Mouse (Mus musculus): ENCODE results near the gene Sprr2f. TPM values are rescaled to one million over a fixed set of nuclear protein-coding genes. Genes with fewer than 3 reads are reported as not detected.

The Sprr2f gene
- total and polyA plus RNA-seq, 3 experiments, result not detected

GRCm38 (mm10) chr3:92394301-92394700, 29.3 kb downstream of the Sprr2f start:
- in situ Hi-C loops (cut with MboI; ENCODE audit: low pct_ligation_motif_present, low pct_unique_long_range_greater_than_20kb, low sequenced_read_pairs) (no loop called here), dilution Hi-C loops (cut with MboI; ENCODE audit: extremely low pct_ligation_motif_present, extremely low pct_unique_long_range_greater_than_20kb, low sequenced_read_pairs) (no loop called here)
- Histone ChIP-seq H3K27ac (ENCODE audit: insufficient read depth, low read depth) (no peak overlapping the region), H3K4me3 (replicated peaks in 1 of 3; ENCODE audit: low read depth in 2 of 3, low read length in 2 of 3, poor library complexity in 1 of 3) (no peak overlapping the region), H3K9ac (ENCODE audit: insufficient read depth, low read depth) (no peak overlapping the region), H3K36me3 (replicated peaks in 1 of 2; ENCODE audit: control insufficient read depth in 1 of 2, insufficient read depth in 1 of 2, low read length in 1 of 2) (no peaks in the 10 kb centered on the region), H3K9me3 (replicated peaks; ENCODE audit: low read length) (peaks cover 24% of the 10 kb centered on the region), H3K4me2 (ENCODE audit: insufficient read depth, low read depth, poor library complexity, severe bottlenecking) (no peak overlapping the region), H3K27me3 (replicated peaks) (no peaks in the 10 kb centered on the region), H3K79me2 (replicated peaks; ENCODE audit: control insufficient read depth, extremely low read depth, insufficient read depth, poor library complexity, severe bottlenecking) (no peaks in the 10 kb centered on the region), H3K4me1 (ENCODE audit: control insufficient read depth in 1 of 2, insufficient read depth in 2 of 2) (no peaks in the 10 kb centered on the region)
- TF ChIP-seq ZMIZ1 (IDR thresholded peaks at IDR 0.05; ENCODE audit: low read depth, low read length), result no peak
- peak in 1 of 2 experiments; percentile 15; a peak in 1 of 4 replicates for TF ChIP-seq CTCF (conservative IDR thresholded peaks at IDR 0.05 in 1 of 2, IDR thresholded peaks at IDR 0.05 in 1 of 2; ENCODE audit: low read depth in 2 of 2, low read length in 2 of 2)
- TF ChIP-seq RAD21 (IDR thresholded peaks at IDR 0.05; ENCODE audit: low read depth, low read length), result no peak; the same call in none of the 2 replicates
- TF ChIP-seq USF1 (IDR thresholded peaks at IDR 0.05; ENCODE audit: low read depth, low read length), result no peak
- no peak for DNase-seq (ENCODE audit: extremely low read depth)

GRCm38 (mm10) chr3:92407691-92408090, 42.7 kb downstream of the Sprr2f start, which contains the start of gene Sprr2i:
TSS of gene Sprr2i (plus strand) at chr3:92407991.
- H3K9me3 ChIP-seq (replicated peaks; ENCODE audit: low read length), result peaks cover 30% of the 10 kb centered on the region
- no peak within 1 kb of the TSS for H3K27ac ChIP-seq (ENCODE audit: insufficient read depth, low read depth)
- TF ChIP-seq ETS1 (conservative IDR thresholded peaks at IDR 0.05; ENCODE audit: low read depth, low read length) (no peak), SMC3 (IDR thresholded peaks at IDR 0.05; ENCODE audit: low read depth, low read length) (no peak), SIN3A (IDR thresholded peaks at IDR 0.05; ENCODE audit: low read length) (no peak), ELF1 (IDR thresholded peaks at IDR 0.05; ENCODE audit: low read depth, low read length) (no peak), GABPA (IDR thresholded peaks at IDR 0.05; ENCODE audit: insufficient replicate concordance, low read depth, low read length) (no peak), BHLHE40 (IDR thresholded peaks at IDR 0.05; ENCODE audit: low read depth, low read length) (no peak), ZC3H11A (IDR thresholded peaks at IDR 0.05; ENCODE audit: low read depth, low read length) (no peak), MAX (IDR thresholded peaks at IDR 0.05; ENCODE audit: low read length) (no peak), POLR2AphosphoS2 (IDR thresholded peaks at IDR 0.05; ENCODE audit: low read depth, low read length) (no peak), ZNF384 (IDR thresholded peaks at IDR 0.05; ENCODE audit: low read depth, low read length) (no peak), HCFC1 (IDR thresholded peaks at IDR 0.05; ENCODE audit: low read depth, low read length) (no peak), JUN (IDR thresholded peaks at IDR 0.05; ENCODE audit: insufficient read depth, low read depth, low read length) (no peak), CHD1 (IDR thresholded peaks at IDR 0.05; ENCODE audit: low read depth, low read length) (no peak), MAZ (IDR thresholded peaks at IDR 0.05; ENCODE audit: low read depth, low read length) (no peak)
- dilution Hi-C loops (cut with MboI; ENCODE audit: extremely low pct_ligation_motif_present, extremely low pct_unique_long_range_greater_than_20kb, low sequenced_read_pairs) (no loop called here), in situ Hi-C loops (cut with MboI; ENCODE audit: low pct_ligation_motif_present, low pct_unique_long_range_greater_than_20kb, low sequenced_read_pairs) (no loop called here)
- H3K79me2 ChIP-seq (replicated peaks; ENCODE audit: control insufficient read depth, extremely low read depth, insufficient read depth, poor library complexity, severe bottlenecking), result no peaks in the 10 kb centered on the region
- H3K4me3 ChIP-seq (replicated peaks in 1 of 3; ENCODE audit: low read depth in 2 of 3, low read length in 2 of 3, poor library complexity in 1 of 3), result no peak within 1 kb of the TSS
- H3K36me3 ChIP-seq (replicated peaks in 1 of 2; ENCODE audit: control insufficient read depth in 1 of 2, insufficient read depth in 1 of 2, low read length in 1 of 2), result no peaks in the 10 kb centered on the region
- H3K9ac ChIP-seq (ENCODE audit: insufficient read depth, low read depth), result no peak within 1 kb of the TSS
- no peak within 1 kb of the TSS for H3K4me2 ChIP-seq (ENCODE audit: insufficient read depth, low read depth, poor library complexity, severe bottlenecking)
- DNase-seq (ENCODE audit: extremely low read depth), result no peak
- no peaks in the 10 kb centered on the region for H3K4me1 ChIP-seq (ENCODE audit: control insufficient read depth in 1 of 2, insufficient read depth in 2 of 2)
- no peaks in the 10 kb centered on the region for H3K27me3 ChIP-seq (replicated peaks)

Other genes with a start within 250 kb of the Sprr2f start
Only the 20 nearest of the 21 such genes appear.
- not detected in 2 replicates for gene Prr9, start 241.2 kb upstream of the Sprr2f start, total RNA-seq (2012; rRNA removed)
- gene Prr9, start 241.2 kb upstream of the Sprr2f start, total RNA-seq (2014; rRNA removed), result not detected in 2 replicates
- gene Prr9, start 241.2 kb upstream of the Sprr2f start, polyA plus RNA-seq (2012; ENCODE audit: insufficient read length, low read depth), result not detected in 2 replicates
- not detected in 2 replicates for gene Lelp1, start 222.4 kb upstream of the Sprr2f start, total RNA-seq (2012; rRNA removed)
- gene Lelp1, start 222.4 kb upstream of the Sprr2f start, total RNA-seq (2014; rRNA removed), result not detected in 2 replicates
- not detected in 2 replicates for gene Lelp1, start 222.4 kb upstream of the Sprr2f start, polyA plus RNA-seq (2012; ENCODE audit: insufficient read length, low read depth)
- not detected in 2 replicates for gene Sprr2a1, start 149.4 kb upstream of the Sprr2f start, total RNA-seq (2012; rRNA removed)
- not detected in 2 replicates for gene Sprr2a1, start 149.4 kb upstream of the Sprr2f start, total RNA-seq (2014; rRNA removed)
- not detected in 2 replicates for gene Sprr2a1, start 149.4 kb upstream of the Sprr2f start, polyA plus RNA-seq (2012; ENCODE audit: insufficient read length, low read depth)
- gene Sprr2a2, start 149.3 kb upstream of the Sprr2f start, total RNA-seq (2012; rRNA removed), result not detected in 2 replicates
- gene Sprr2a2, start 149.3 kb upstream of the Sprr2f start, total RNA-seq (2014; rRNA removed), result not detected in 2 replicates
- not detected in 2 replicates for gene Sprr2a2, start 149.3 kb upstream of the Sprr2f start, polyA plus RNA-seq (2012; ENCODE audit: insufficient read length, low read depth)
- not detected in 2 replicates for gene Sprr2a3, start 79.8 kb upstream of the Sprr2f start, total RNA-seq (2012; rRNA removed)
- gene Sprr2a3, start 79.8 kb upstream of the Sprr2f start, total RNA-seq (2014; rRNA removed), result not detected in 2 replicates
- gene Sprr2a3, start 79.8 kb upstream of the Sprr2f start, polyA plus RNA-seq (2012; ENCODE audit: insufficient read length, low read depth), result not detected in 2 replicates
- not detected in 2 replicates for gene Sprr2b, start 48.6 kb upstream of the Sprr2f start, total RNA-seq (2012; rRNA removed)
- gene Sprr2b, start 48.6 kb upstream of the Sprr2f start, total RNA-seq (2014; rRNA removed), result not detected in 2 replicates
- gene Sprr2b, start 48.6 kb upstream of the Sprr2f start, polyA plus RNA-seq (2012; ENCODE audit: insufficient read length, low read depth), result not detected in 2 replicates
- not detected in 2 replicates for gene Sprr2d, start 26.0 kb upstream of the Sprr2f start, total RNA-seq (2012; rRNA removed)
- not detected in 2 replicates for gene Sprr2d, start 26.0 kb upstream of the Sprr2f start, total RNA-seq (2014; rRNA removed)
- not detected in 2 replicates for gene Sprr2d, start 26.0 kb upstream of the Sprr2f start, polyA plus RNA-seq (2012; ENCODE audit: insufficient read length, low read depth)
- not detected in 2 replicates for gene Sprr2e, start 13.0 kb upstream of the Sprr2f start, total RNA-seq (2012; rRNA removed)
- gene Sprr2e, start 13.0 kb upstream of the Sprr2f start, total RNA-seq (2014; rRNA removed), result not detected in 2 replicates
- not detected in 2 replicates for gene Sprr2e, start 13.0 kb upstream of the Sprr2f start, polyA plus RNA-seq (2012; ENCODE audit: insufficient read length, low read depth)
- not detected in 2 replicates for gene Sprr2h, start 20.5 kb downstream of the Sprr2f start, total RNA-seq (2012; rRNA removed)
- gene Sprr2h, start 20.5 kb downstream of the Sprr2f start, total RNA-seq (2014; rRNA removed), result not detected in 2 replicates
- not detected in 2 replicates for gene Sprr2h, start 20.5 kb downstream of the Sprr2f start, polyA plus RNA-seq (2012; ENCODE audit: insufficient read length, low read depth)
- not detected in 2 replicates for gene Sprr2i, start 42.8 kb downstream of the Sprr2f start, total RNA-seq (2012; rRNA removed)
- not detected in 2 replicates for gene Sprr2i, start 42.8 kb downstream of the Sprr2f start, total RNA-seq (2014; rRNA removed)
- not detected in 2 replicates for gene Sprr2i, start 42.8 kb downstream of the Sprr2f start, polyA plus RNA-seq (2012; ENCODE audit: insufficient read length, low read depth)
- gene Sprr2j-ps, start 52.9 kb downstream of the Sprr2f start, total RNA-seq (2012; rRNA removed), result not detected in 2 replicates
- gene Sprr2j-ps, start 52.9 kb downstream of the Sprr2f start, total RNA-seq (2014; rRNA removed), result not detected in 2 replicates
- gene Sprr2j-ps, start 52.9 kb downstream of the Sprr2f start, polyA plus RNA-seq (2012; ENCODE audit: insufficient read length, low read depth), result not detected in 2 replicates
- 8.4 and 10.6 TPM in 2 replicates for gene Gm9774, start 64.2 kb downstream of the Sprr2f start, total RNA-seq (2012; rRNA removed)
- gene Gm9774, start 64.2 kb downstream of the Sprr2f start, total RNA-seq (2014; rRNA removed), result 11.9 and 14.0 TPM in 2 replicates
- 87.2 and 105 TPM in 2 replicates for gene Gm9774, start 64.2 kb downstream of the Sprr2f start, polyA plus RNA-seq (2012; ENCODE audit: insufficient read length, low read depth)
- gene Sprr2k, start 67.4 kb downstream of the Sprr2f start, total RNA-seq (2012; rRNA removed), result not detected in 2 replicates
- not detected in 2 replicates for gene Sprr2k, start 67.4 kb downstream of the Sprr2f start, total RNA-seq (2014; rRNA removed)
- gene Sprr2k, start 67.4 kb downstream of the Sprr2f start, polyA plus RNA-seq (2012; ENCODE audit: insufficient read length, low read depth), result not detected in 2 replicates
- gene Sprr1b, start 73.6 kb downstream of the Sprr2f start, total RNA-seq (2012; rRNA removed), result not detected in 2 replicates
- not detected in 2 replicates for gene Sprr1b, start 73.6 kb downstream of the Sprr2f start, total RNA-seq (2014; rRNA removed)
- not detected in 2 replicates for gene Sprr1b, start 73.6 kb downstream of the Sprr2f start, polyA plus RNA-seq (2012; ENCODE audit: insufficient read length, low read depth)
- not detected in 2 replicates for gene Sprr3, start 93.5 kb downstream of the Sprr2f start, total RNA-seq (2012; rRNA removed)
- gene Sprr3, start 93.5 kb downstream of the Sprr2f start, total RNA-seq (2014; rRNA removed), result not detected in 2 replicates
- not detected in 2 replicates for gene Sprr3, start 93.5 kb downstream of the Sprr2f start, polyA plus RNA-seq (2012; ENCODE audit: insufficient read length, low read depth)
- not detected in 2 replicates for gene Sprr1a, start 120.7 kb downstream of the Sprr2f start, total RNA-seq (2012; rRNA removed)
- gene Sprr1a, start 120.7 kb downstream of the Sprr2f start, total RNA-seq (2014; rRNA removed), result not detected in 2 replicates
- gene Sprr1a, start 120.7 kb downstream of the Sprr2f start, polyA plus RNA-seq (2012; ENCODE audit: insufficient read length, low read depth), result not detected in 2 replicates
- not detected in 2 replicates for gene Sprr4, start 135.3 kb downstream of the Sprr2f start, total RNA-seq (2012; rRNA removed)
- gene Sprr4, start 135.3 kb downstream of the Sprr2f start, total RNA-seq (2014; rRNA removed), result not detected in 2 replicates
- gene Sprr4, start 135.3 kb downstream of the Sprr2f start, polyA plus RNA-seq (2012; ENCODE audit: insufficient read length, low read depth), result not detected in 2 replicates
- not detected in 2 replicates for gene 2310046K23Rik, start 169.3 kb downstream of the Sprr2f start, total RNA-seq (2012; rRNA removed)
- gene 2310046K23Rik, start 169.3 kb downstream of the Sprr2f start, total RNA-seq (2014; rRNA removed), result not detected in 2 replicates
- gene 2310046K23Rik, start 169.3 kb downstream of the Sprr2f start, polyA plus RNA-seq (2012; ENCODE audit: insufficient read length, low read depth), result not detected in 2 replicates
- gene Ivl, start 208.5 kb downstream of the Sprr2f start, total RNA-seq (2012; rRNA removed), result 0.04 TPM in 1 of 2 replicates, not detected in the other
- 0.30 and 0.31 TPM in 2 replicates for gene Ivl, start 208.5 kb downstream of the Sprr2f start, total RNA-seq (2014; rRNA removed)
- 0.38 and 0.44 TPM in 2 replicates for gene Ivl, start 208.5 kb downstream of the Sprr2f start, polyA plus RNA-seq (2012; ENCODE audit: insufficient read length, low read depth)
- not detected in 2 replicates for gene Smcp, start 223.8 kb downstream of the Sprr2f start, total RNA-seq (2012; rRNA removed)
- not detected in 2 replicates for gene Smcp, start 223.8 kb downstream of the Sprr2f start, total RNA-seq (2014; rRNA removed)
- not detected in 2 replicates for gene Smcp, start 223.8 kb downstream of the Sprr2f start, polyA plus RNA-seq (2012; ENCODE audit: insufficient read length, low read depth)